Mouse (Mus musculus) regulatory T cell (primary cell): Measurements from ENCODE around the gene Fam76a.

ENCODE experiments used
- in situ Hi-C: fragments of 300-600 bp; cut with MboI, MseI; formaldehyde crosslinking; loops from one replicate; pipeline ENCODE4 v1.15.1; 2025; ENCODE audit warnings: high pct_unique_total_duplicates

Gene Fam76a

GRCm38 (mm10) chr4:132884844-132885374, 37.4 kb downstream of the Fam76a start:
- in situ Hi-C loops = loop anchor here (5.0 kb wide), 1 partner anchor 42 kb away; no protein-coding TSS in a partner anchor

GRCm38 (mm10) chr4:132884064-132884843, 38.1 kb downstream of the Fam76a start, which contains the start of gene Stx12:
Stx12 (minus strand) TSS chr4:132884509.
- in situ Hi-C loops = loop anchor here (5.0 kb wide), 1 partner anchor 43 kb away; no protein-coding TSS in a partner anchor

- in situ Hi-C loops = loop anchor here (5.0 kb wide), 1 partner anchor 44 kb away; no protein-coding TSS in a partner anchor
These were observed 38.7 kb downstream of the Fam76a start for GRCm38 (mm10) chr4:132883561-132884063.

GRCm38 (mm10) chr4:132874363-132875097, 47.8 kb downstream of the Fam76a start:
- in situ Hi-C loops = no loop called here

- in situ Hi-C loops = no loop called here
These were observed 48.6 kb downstream of the Fam76a start for GRCm38 (mm10) chr4:132873481-132874362.

GRCm38 (mm10) chr4:132871116-132871515, 51.2 kb downstream of the Fam76a start:
- in situ Hi-C loops = no loop called here

GRCm38 (mm10) chr4:132864856-132865255, 57.5 kb downstream of the Fam76a start:
- in situ Hi-C loops = no loop called here

- in situ Hi-C loops = no loop called here
These were observed 59.3 kb downstream of the Fam76a start for GRCm38 (mm10) chr4:132863012-132863411.

- in situ Hi-C loops = no loop called here
These were observed 61.5 kb downstream of the Fam76a start for GRCm38 (mm10) chr4:132860880-132861279.
